Mouse (Mus musculus): ENCODE data around the gene Palmd. TPM values are rescaled to one million over a fixed set of nuclear protein-coding genes. Genes with fewer than 3 reads are reported as not detected.

The Palmd gene
- 2.8 and 2.9 TPM in 2 replicates for polyA plus RNA-seq (2015; fragmentation: Nextera tagmentation; extraction: Ambion mirVana)

DNA sequence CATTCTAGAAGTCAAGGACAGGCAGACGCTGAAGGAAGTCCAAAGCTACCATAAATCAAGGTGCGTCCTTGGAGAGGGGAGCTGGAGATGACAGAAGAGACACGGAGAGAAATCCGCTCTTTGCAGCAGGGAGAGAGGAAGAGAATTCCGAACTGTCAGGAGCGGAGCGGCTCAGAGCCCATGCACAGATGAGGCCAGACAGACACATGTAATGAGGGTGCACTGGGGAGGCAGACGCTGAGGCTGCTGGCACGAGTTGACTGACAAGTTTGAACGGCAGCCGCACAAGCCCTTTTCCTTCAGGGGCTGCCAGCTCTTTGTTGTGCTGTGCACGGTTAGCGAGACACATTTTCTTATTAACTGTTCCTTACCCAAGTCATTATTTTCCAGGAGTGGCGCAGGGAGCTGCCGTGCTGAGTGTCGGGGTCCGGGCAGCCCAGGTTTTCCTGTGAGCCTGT is at the start of gene Palmd:
TSS of gene Palmd (minus strand) at position 448 of the 458 bp plus-strand sequence.
- H3K4me2 ChIP-seq (ENCODE audit: low read depth, low read length) = peak within 1 kb of the TSS; percentile 51
- H3K27ac ChIP-seq (ENCODE audit: low read length) = no peak within 1 kb of the TSS
- no peaks in the 10 kb centered on the region for H3K27me3 ChIP-seq (replicated peaks; ENCODE audit: control insufficient read depth, insufficient read depth, low read length)
- no peaks in the 10 kb centered on the region for H3K9me3 ChIP-seq (ENCODE audit: control insufficient read depth, low read length)
- peak within 1 kb of the TSS; percentile 52 for H3K9ac ChIP-seq (ENCODE audit: low read depth, low read length)
- 2% methylated on average over 17 of the region's 17 CpGs for WGBS
- H3K4me3 ChIP-seq (ENCODE audit: low read length) = peak within 1 kb of the TSS; percentile 40
- peak; percentile 85 for ATAC-seq
- no peaks in the 10 kb centered on the region for H3K36me3 ChIP-seq (ENCODE audit: control insufficient read depth, insufficient read depth, low read length)
- H3K4me1 ChIP-seq (ENCODE audit: control insufficient read depth, insufficient read depth, low read length) = peaks cover 5% of the 10 kb centered on the region; the same call in 1 of the 2 replicates

DNA sequence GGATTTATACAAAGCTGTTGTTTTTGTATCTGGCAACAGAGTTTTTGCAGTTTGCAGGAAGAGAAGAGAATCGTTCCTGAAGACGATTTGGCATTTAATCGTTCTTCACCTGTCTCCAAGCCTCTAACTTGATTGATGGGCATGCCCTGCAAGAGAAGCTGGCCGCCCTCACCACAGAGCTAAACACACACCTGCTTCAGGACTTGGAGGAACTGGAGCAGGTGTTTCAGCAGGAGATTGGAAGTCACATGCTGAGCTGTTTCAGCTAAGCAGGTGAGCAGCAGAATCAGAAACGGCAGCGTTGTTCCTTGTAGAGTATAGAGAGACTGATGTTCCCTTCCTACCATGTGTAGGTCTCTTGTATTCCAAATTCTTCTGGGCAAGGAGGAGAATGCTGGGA is 41.4 kb upstream of the Palmd start:
- H3K27ac ChIP-seq (ENCODE audit: low read length) = no peak overlapping the region
- no peak for ATAC-seq
- no peaks in the 10 kb centered on the region for H3K36me3 ChIP-seq (ENCODE audit: control insufficient read depth, insufficient read depth, low read length)
- H3K27me3 ChIP-seq (replicated peaks; ENCODE audit: control insufficient read depth, insufficient read depth, low read length) = no peaks in the 10 kb centered on the region
- no peak overlapping the region for H3K9ac ChIP-seq (ENCODE audit: low read depth, low read length)
- no peaks in the 10 kb centered on the region for H3K9me3 ChIP-seq (ENCODE audit: control insufficient read depth, low read length)
- H3K4me3 ChIP-seq (ENCODE audit: low read length) = no peak overlapping the region
- 56% methylated on average over 6 of the region's 6 CpGs for WGBS
- H3K4me2 ChIP-seq (ENCODE audit: low read depth, low read length) = no peak overlapping the region
- no peaks in the 10 kb centered on the region for H3K4me1 ChIP-seq (ENCODE audit: control insufficient read depth, insufficient read depth, low read length)

DNA sequence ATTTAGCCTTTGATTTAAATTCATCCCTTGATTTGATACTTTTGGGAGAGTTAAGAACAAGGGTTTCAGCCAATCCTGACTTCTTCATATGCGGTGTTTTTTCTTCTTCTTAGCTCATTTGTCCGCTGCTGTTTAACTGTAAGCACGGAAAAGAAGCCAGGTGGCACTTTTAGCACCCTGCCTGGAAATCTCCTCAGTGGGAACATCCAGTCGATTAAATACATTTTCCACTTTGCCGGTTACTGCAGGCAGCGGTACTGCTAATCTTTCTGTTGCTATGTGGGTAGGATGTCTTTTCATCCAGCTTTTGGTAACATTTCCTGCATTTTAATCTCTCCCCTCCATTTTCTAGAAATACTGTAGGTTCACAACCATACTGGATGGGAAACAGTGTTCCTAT is 38.6 kb upstream of the Palmd start:
- H3K4me2 ChIP-seq (ENCODE audit: low read depth, low read length) = no peak overlapping the region
- no peak overlapping the region for H3K27ac ChIP-seq (ENCODE audit: low read length)
- H3K4me3 ChIP-seq (ENCODE audit: low read length) = no peak overlapping the region
- H3K36me3 ChIP-seq (ENCODE audit: control insufficient read depth, insufficient read depth, low read length) = no peaks in the 10 kb centered on the region
- WGBS = 77% methylated on average over 6 of the region's 6 CpGs
- H3K27me3 ChIP-seq (replicated peaks; ENCODE audit: control insufficient read depth, insufficient read depth, low read length) = no peaks in the 10 kb centered on the region
- ATAC-seq = no peak
- no peak overlapping the region for H3K9ac ChIP-seq (ENCODE audit: low read depth, low read length)
- no peaks in the 10 kb centered on the region for H3K9me3 ChIP-seq (ENCODE audit: control insufficient read depth, low read length)
- H3K4me1 ChIP-seq (ENCODE audit: control insufficient read depth, insufficient read depth, low read length) = no peaks in the 10 kb centered on the region

DNA sequence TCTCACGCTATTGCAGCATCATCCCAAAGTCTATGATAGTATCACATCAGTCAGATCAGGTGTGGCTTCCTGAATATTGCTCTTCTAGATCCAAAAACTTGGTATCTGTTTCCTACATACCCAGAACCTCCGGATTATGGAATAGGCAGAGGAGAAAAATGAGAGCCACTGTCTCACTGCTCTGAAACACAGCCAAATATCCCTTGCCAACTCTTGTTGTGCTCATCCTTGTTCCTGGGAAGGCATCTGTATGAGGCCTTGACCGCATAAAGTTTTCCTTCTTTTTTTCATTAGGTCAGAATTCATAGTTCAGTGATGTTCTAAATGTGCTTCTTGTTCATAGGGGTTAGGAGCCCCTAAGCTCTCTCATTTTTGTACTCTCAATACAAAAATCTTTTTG is 37.8 kb upstream of the Palmd start:
- 86% methylated on average over 3 of the region's 3 CpGs for WGBS
- ATAC-seq = no peak

DNA sequence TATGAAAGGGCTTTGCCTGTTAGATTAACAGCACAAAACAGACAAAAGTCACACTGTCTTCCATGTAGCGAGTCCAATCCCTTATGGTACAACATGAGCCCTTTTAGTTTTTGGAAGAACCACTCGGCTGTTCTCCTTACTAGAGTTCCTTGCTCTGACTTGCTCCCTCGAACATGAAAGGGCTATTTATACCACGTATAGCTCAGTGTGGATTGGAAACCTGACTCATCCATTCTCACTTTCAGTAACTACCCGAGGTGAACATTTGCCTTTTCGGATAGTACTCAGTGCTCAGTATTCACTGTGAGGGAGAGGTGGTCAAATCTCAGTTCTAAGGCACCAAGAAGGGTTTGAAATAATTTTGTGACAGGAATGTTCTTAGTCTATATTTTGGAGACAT is 34.6 kb upstream of the Palmd start:
- no peaks in the 10 kb centered on the region for H3K27me3 ChIP-seq (replicated peaks; ENCODE audit: control insufficient read depth, insufficient read depth, low read length)
- H3K4me1 ChIP-seq (ENCODE audit: control insufficient read depth, insufficient read depth, low read length) = no peaks in the 10 kb centered on the region
- H3K4me3 ChIP-seq (ENCODE audit: low read length) = no peak overlapping the region
- ATAC-seq = no peak
- H3K27ac ChIP-seq (ENCODE audit: low read length) = no peak overlapping the region
- H3K9me3 ChIP-seq (ENCODE audit: control insufficient read depth, low read length) = no peaks in the 10 kb centered on the region
- 75% methylated on average over 6 of the region's 6 CpGs for WGBS
- H3K4me2 ChIP-seq (ENCODE audit: low read depth, low read length) = no peak overlapping the region
- H3K36me3 ChIP-seq (ENCODE audit: control insufficient read depth, insufficient read depth, low read length) = no peaks in the 10 kb centered on the region
- H3K9ac ChIP-seq (ENCODE audit: low read depth, low read length) = no peak overlapping the region

More for the DNA sequence above, 37.8 kb upstream of the Palmd start:
- Histone ChIP-seq H3K4me2 (ENCODE audit: low read depth, low read length) (no peak overlapping the region), H3K36me3 (ENCODE audit: control insufficient read depth, insufficient read depth, low read length) (no peaks in the 10 kb centered on the region), H3K4me1 (ENCODE audit: control insufficient read depth, insufficient read depth, low read length) (no peaks in the 10 kb centered on the region), H3K9me3 (ENCODE audit: control insufficient read depth, low read length) (no peaks in the 10 kb centered on the region), H3K4me3 (ENCODE audit: low read length) (no peak overlapping the region), H3K27ac (ENCODE audit: low read length) (no peak overlapping the region), H3K9ac (ENCODE audit: low read depth, low read length) (no peak overlapping the region), H3K27me3 (replicated peaks; ENCODE audit: control insufficient read depth, insufficient read depth, low read length) (no peaks in the 10 kb centered on the region)

DNA sequence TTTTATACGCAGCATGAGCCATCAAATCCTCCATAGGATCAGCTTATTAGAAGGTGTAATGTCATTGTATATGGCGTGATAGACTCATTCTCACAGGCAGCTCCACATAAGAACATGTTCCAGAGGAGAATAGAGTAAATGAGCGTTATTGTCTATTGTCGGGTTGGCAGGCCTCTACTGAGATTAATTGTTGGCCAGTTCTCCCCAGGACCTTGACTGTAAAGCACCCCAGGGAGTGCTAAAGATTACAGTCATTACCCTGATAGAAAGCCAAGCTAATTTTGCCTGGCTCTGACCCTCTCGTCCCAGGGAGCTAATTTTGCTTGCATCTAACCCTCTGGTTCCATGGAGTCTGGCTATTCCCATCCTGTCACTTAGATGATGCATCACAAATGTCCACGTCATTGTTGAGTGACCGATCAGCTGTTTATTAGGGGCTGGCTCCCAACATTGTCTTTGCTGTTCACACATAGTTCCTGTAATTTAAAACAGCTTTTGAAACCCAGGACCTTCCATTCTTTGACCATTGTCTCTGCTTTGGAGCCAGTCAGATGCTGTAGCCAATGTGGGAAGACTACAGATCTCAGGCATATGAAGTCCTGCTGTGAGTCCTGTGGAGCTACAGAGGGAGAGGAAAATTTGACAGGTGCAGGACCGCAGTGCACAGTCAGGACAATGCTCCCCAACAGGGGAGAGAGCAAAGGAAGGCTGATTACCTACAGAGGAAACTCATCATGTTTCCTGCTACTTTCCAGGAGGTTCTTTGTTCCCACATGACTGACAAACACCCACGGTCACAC is 33.1 kb upstream of the Palmd start:
- H3K4me2 ChIP-seq (ENCODE audit: low read depth, low read length) = no peak overlapping the region
- WGBS = 60% methylated on average over 9 of the region's 9 CpGs

DNA sequence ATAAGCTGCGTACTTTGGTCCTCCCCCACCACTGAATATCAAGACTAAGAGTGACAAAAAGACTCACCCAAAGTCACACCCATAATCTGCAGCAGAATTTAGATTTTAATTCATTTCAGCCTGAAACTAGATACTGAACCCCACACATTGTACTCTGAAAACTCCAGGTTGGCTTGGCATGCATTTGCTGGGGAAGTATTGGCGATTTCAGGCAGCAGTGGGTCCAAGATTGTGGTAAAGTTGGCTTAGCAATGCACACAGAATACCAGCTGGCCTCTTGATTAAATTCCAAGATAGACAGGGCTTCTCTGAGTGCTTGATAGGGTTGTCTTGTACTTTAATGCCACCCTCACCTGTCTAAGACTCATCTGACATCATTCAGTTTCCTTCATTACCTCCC is 24.2 kb upstream of the Palmd start:
- no peaks in the 10 kb centered on the region for H3K36me3 ChIP-seq (ENCODE audit: control insufficient read depth, insufficient read depth, low read length)
- no peak for ATAC-seq
- H3K27ac ChIP-seq (ENCODE audit: low read length) = no peak overlapping the region
- no peak overlapping the region for H3K9ac ChIP-seq (ENCODE audit: low read depth, low read length)
- H3K4me2 ChIP-seq (ENCODE audit: low read depth, low read length) = no peak overlapping the region
- H3K27me3 ChIP-seq (replicated peaks; ENCODE audit: control insufficient read depth, insufficient read depth, low read length) = no peaks in the 10 kb centered on the region
- WGBS = 70% methylated on average over 2 of the region's 2 CpGs
- H3K9me3 ChIP-seq (ENCODE audit: control insufficient read depth, low read length) = no peaks in the 10 kb centered on the region
- no peaks in the 10 kb centered on the region for H3K4me1 ChIP-seq (ENCODE audit: control insufficient read depth, insufficient read depth, low read length)
- H3K4me3 ChIP-seq (ENCODE audit: low read length) = no peak overlapping the region

More for the DNA sequence above, 33.1 kb upstream of the Palmd start:
- Histone ChIP-seq H3K9me3 (ENCODE audit: control insufficient read depth, low read length) (no peaks in the 10 kb centered on the region), H3K4me1 (ENCODE audit: control insufficient read depth, insufficient read depth, low read length) (no peaks in the 10 kb centered on the region), H3K9ac (ENCODE audit: low read depth, low read length) (no peak overlapping the region), H3K27ac (ENCODE audit: low read length) (no peak overlapping the region), H3K27me3 (replicated peaks; ENCODE audit: control insufficient read depth, insufficient read depth, low read length) (no peaks in the 10 kb centered on the region), H3K36me3 (ENCODE audit: control insufficient read depth, insufficient read depth, low read length) (no peaks in the 10 kb centered on the region), H3K4me3 (ENCODE audit: low read length) (no peak overlapping the region)
- no peak for ATAC-seq

DNA sequence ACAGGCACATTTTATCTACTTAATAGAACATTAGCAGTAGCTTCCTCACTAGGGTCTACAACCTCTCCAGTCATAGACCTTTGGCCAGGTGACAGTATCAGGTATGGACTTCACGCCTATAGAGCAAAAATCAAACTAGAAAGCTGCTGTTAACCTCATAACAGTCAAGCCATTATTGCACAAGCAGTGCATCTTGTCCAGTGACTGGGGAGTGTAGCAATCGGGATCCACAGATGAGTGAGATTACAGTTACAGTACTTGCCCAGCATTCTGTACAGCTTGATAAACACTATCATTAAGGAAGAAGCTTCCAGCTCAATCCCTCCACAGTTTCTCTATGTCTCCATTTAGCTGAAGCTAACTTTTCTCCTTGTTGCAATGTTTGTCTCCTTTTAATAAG is 22.4 kb upstream of the Palmd start:
- no peak overlapping the region for H3K27ac ChIP-seq (ENCODE audit: low read length)
- no peaks in the 10 kb centered on the region for H3K9me3 ChIP-seq (ENCODE audit: control insufficient read depth, low read length)
- no peak overlapping the region for H3K9ac ChIP-seq (ENCODE audit: low read depth, low read length)
- no peak for ATAC-seq
- H3K36me3 ChIP-seq (ENCODE audit: control insufficient read depth, insufficient read depth, low read length) = no peaks in the 10 kb centered on the region
- 77% methylated on average over 2 of the region's 2 CpGs for WGBS
- no peak overlapping the region for H3K4me3 ChIP-seq (ENCODE audit: low read length)
- no peak overlapping the region for H3K4me2 ChIP-seq (ENCODE audit: low read depth, low read length)
- H3K27me3 ChIP-seq (replicated peaks; ENCODE audit: control insufficient read depth, insufficient read depth, low read length) = no peaks in the 10 kb centered on the region
- H3K4me1 ChIP-seq (ENCODE audit: control insufficient read depth, insufficient read depth, low read length) = no peaks in the 10 kb centered on the region

DNA sequence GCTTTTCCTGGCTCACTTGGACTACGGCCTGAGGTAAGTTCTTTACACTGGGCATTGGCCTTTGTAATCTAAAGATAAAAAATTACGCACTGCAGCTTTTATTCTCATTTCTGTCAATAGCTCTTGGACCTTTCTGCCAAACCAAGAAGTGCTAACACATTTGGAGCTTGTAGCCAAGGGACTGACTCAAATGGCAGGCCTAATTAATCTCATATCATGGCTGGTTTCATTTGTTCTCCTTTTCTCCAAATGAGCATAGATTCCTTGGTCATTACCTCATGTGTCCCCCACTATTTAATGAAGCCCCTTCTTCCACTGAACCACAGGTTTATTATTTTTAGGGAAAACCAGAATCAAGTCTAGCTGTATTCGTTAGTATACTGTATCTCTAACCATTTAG is 19.4 kb upstream of the Palmd start:
- WGBS = 86% methylated on average over 3 of the region's 3 CpGs
- no peaks in the 10 kb centered on the region for H3K36me3 ChIP-seq (ENCODE audit: control insufficient read depth, insufficient read depth, low read length)
- H3K4me1 ChIP-seq (ENCODE audit: control insufficient read depth, insufficient read depth, low read length) = no peaks in the 10 kb centered on the region
- H3K4me2 ChIP-seq (ENCODE audit: low read depth, low read length) = no peak overlapping the region
- H3K4me3 ChIP-seq (ENCODE audit: low read length) = no peak overlapping the region
- ATAC-seq = no peak
- H3K27ac ChIP-seq (ENCODE audit: low read length) = no peak overlapping the region
- no peaks in the 10 kb centered on the region for H3K27me3 ChIP-seq (replicated peaks; ENCODE audit: control insufficient read depth, insufficient read depth, low read length)
- H3K9me3 ChIP-seq (ENCODE audit: control insufficient read depth, low read length) = no peaks in the 10 kb centered on the region
- no peak overlapping the region for H3K9ac ChIP-seq (ENCODE audit: low read depth, low read length)

DNA sequence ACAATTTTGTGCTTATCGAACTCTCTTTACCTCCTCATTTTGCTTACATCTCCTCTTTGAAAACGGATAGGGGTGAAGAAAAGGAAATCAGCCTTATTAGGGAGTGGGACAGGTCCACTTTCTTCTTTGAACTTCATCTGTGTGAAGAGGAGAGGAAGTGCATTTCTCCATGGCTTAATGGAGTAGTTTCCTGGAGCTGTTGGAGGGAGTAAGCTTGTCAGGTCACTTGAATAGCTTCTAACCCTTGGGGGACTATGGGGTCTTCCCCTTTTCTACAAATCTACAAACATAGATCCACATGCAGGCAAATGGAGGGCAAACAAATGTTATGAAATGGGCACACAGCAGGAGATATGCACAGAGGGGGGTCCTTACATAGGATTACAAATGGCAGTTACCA is 17.7 kb upstream of the Palmd start:
- Histone ChIP-seq H3K4me3 (ENCODE audit: low read length) (no peak overlapping the region), H3K9me3 (ENCODE audit: control insufficient read depth, low read length) (no peaks in the 10 kb centered on the region), H3K4me1 (ENCODE audit: control insufficient read depth, insufficient read depth, low read length) (no peaks in the 10 kb centered on the region), H3K9ac (ENCODE audit: low read depth, low read length) (no peak overlapping the region), H3K27ac (ENCODE audit: low read length) (no peak overlapping the region), H3K27me3 (replicated peaks; ENCODE audit: control insufficient read depth, insufficient read depth, low read length) (no peaks in the 10 kb centered on the region), H3K36me3 (ENCODE audit: control insufficient read depth, insufficient read depth, low read length) (no peaks in the 10 kb centered on the region), H3K4me2 (ENCODE audit: low read depth, low read length) (no peak overlapping the region)
- WGBS = 61% methylated on average over 2 of the region's 2 CpGs
- ATAC-seq = no peak
